Mouse (Mus musculus): ENCODE measurements around the gene Tradd. TPM values are rescaled to one million over a fixed set of nuclear protein-coding genes. Genes with fewer than 3 reads are reported as not detected.

Gene Tradd
- polyA plus RNA-seq (2016; fragmentation: Nextera tagmentation; extraction: Ambion mirVana): 17.2 and 17.5 TPM in 2 replicates

GRCm38 (mm10) chr8:105264024-105264982 is at the start of gene Tradd, which contains the start of gene Fbxl8:
Gene Tradd, minus strand, starts transcription at chr8:105264609.
Gene Fbxl8, plus strand, starts transcription at chr8:105264648.
- H3K9ac ChIP-seq: peak within 1 kb of the TSS; percentile 69
- ATAC-seq (ENCODE audit: low FRiP score): 0 out of 2 replicates have a peak, but pooled peaks have one; percentile 18
- H3K4me1 ChIP-seq: peaks cover 19% of the 10 kb centered on the region
- H3K9me3 ChIP-seq (replicated peaks): no peaks in the 10 kb centered on the region; the same call in 1 of the 2 replicates
- H3K36me3 ChIP-seq: no peaks in the 10 kb centered on the region
- no peak within 1 kb of the TSS for H3K27ac ChIP-seq
- H3K4me3 ChIP-seq: peak within 1 kb of the TSS; percentile 57
- 1% methylated on average over 54 of the region's 54 CpGs for WGBS
- peak within 1 kb of the TSS; percentile 76 for H3K4me2 ChIP-seq (replicated peaks)
- peaks cover 96% of the 10 kb centered on the region for H3K27me3 ChIP-seq

- Histone ChIP-seq H3K27me3 (no peaks in the 10 kb centered on the region), H3K36me3 (peaks cover 78% of the 10 kb centered on the region), H3K9ac (no peak overlapping the region), H3K4me2 (replicated peaks) (no peak overlapping the region), H3K9me3 (replicated peaks) (no peaks in the 10 kb centered on the region), H3K4me1 (no peaks in the 10 kb centered on the region), H3K4me3 (no peak overlapping the region), H3K27ac (no peak overlapping the region)
- WGBS: 85% methylated on average over 9 of the region's 9 CpGs
- 0 out of 2 replicates have a peak, but pooled peaks have one; percentile 26 for ATAC-seq (ENCODE audit: low FRiP score)
Measured at GRCm38 (mm10) chr8:105313622-105314402, 49.4 kb upstream of the Tradd start.

DNA sequence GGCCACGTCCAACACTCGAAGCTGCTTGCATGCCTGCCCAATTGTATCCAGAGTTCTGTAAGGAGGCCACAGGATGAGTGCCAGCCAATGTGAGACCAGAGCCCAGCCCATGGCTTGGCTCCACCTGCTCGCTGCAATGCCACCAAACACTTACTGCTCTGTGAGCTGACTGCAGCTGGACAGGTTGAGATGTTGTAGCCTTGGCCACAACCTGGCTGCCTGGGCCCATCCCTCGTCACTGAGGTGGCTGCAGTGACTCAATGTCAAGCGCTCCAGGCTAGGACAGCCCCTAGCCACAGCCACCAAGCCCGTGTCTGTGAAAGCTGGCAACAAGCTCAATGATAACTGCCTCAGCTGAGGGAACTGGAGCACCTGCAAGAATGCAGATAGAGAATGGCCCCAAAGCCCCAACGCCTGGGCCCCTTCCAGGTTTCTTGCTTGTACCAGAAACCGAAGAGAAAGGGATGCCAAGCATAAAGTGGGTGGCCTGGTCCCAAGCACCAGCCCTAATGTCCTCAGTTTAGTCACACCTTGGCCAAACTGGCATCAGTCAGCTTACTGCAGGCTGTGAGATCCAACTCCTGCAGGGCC is 48.6 kb upstream of the Tradd start:
- H3K4me3 ChIP-seq: no peak overlapping the region
- H3K4me2 ChIP-seq (replicated peaks): no peak overlapping the region
- no peak overlapping the region for H3K27ac ChIP-seq
- no peak overlapping the region for H3K9ac ChIP-seq
- H3K27me3 ChIP-seq: no peaks in the 10 kb centered on the region
- no peak for ATAC-seq (ENCODE audit: low FRiP score)
- H3K36me3 ChIP-seq: peaks cover 78% of the 10 kb centered on the region
- H3K9me3 ChIP-seq (replicated peaks): no peaks in the 10 kb centered on the region
- 94% methylated on average over 8 of the region's 8 CpGs for WGBS
- no peaks in the 10 kb centered on the region for H3K4me1 ChIP-seq

DNA sequence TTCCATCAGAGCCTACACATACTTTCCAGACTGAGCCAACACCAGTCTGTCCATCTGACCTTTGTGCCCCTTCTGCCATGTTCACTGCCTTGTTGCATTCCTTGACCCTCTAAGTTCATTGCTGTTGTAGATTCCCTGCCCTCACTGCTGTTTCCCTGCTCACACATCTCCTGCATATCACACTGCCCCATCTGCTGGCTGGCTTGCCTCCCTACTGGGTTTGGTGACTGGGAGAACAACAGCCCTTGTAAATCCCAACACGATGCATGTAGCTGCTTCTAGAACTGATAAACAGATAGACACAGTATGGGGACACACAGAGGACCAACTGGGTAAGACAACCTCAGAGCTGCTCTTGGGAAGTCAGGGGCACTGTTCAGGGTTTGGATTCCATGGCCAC is 47.3 kb upstream of the Tradd start:
- H3K9me3 ChIP-seq (replicated peaks): no peaks in the 10 kb centered on the region
- H3K4me1 ChIP-seq: no peaks in the 10 kb centered on the region
- no peak overlapping the region for H3K9ac ChIP-seq
- no peak overlapping the region for H3K4me2 ChIP-seq (replicated peaks)
- H3K36me3 ChIP-seq: peaks cover 88% of the 10 kb centered on the region
- 89% methylated on average over 1 of the region's 1 CpGs for WGBS
- no peak overlapping the region for H3K4me3 ChIP-seq
- no peak for ATAC-seq (ENCODE audit: low FRiP score)
- no peak overlapping the region for H3K27ac ChIP-seq
- H3K27me3 ChIP-seq: no peaks in the 10 kb centered on the region

GRCm38 (mm10) chr8:105310118-105310517 is 45.7 kb upstream of the Tradd start:
- ATAC-seq (ENCODE audit: low FRiP score): no peak
- H3K27ac ChIP-seq: no peak overlapping the region
- no peak overlapping the region for H3K4me3 ChIP-seq
- H3K9me3 ChIP-seq (replicated peaks): no peaks in the 10 kb centered on the region
- peaks cover 80% of the 10 kb centered on the region for H3K36me3 ChIP-seq
- peaks cover 13% of the 10 kb centered on the region for H3K4me1 ChIP-seq
- no peaks in the 10 kb centered on the region for H3K27me3 ChIP-seq
- WGBS: 81% methylated on average over 8 of the region's 8 CpGs
- no peak overlapping the region for H3K9ac ChIP-seq
- H3K4me2 ChIP-seq (replicated peaks): no peak overlapping the region

- 86% methylated on average over 15 of the region's 15 CpGs for WGBS
- no peak for ATAC-seq (ENCODE audit: low FRiP score)
Measured at GRCm38 (mm10) chr8:105309142-105309847, 44.9 kb upstream of the Tradd start.

GRCm38 (mm10) chr8:105308428-105308827 is 44.0 kb upstream of the Tradd start:
- H3K36me3 ChIP-seq: peaks cover 77% of the 10 kb centered on the region
- H3K27me3 ChIP-seq: no peaks in the 10 kb centered on the region
- no peak overlapping the region for H3K27ac ChIP-seq
- no peak overlapping the region for H3K4me2 ChIP-seq (replicated peaks)
- WGBS: 93% methylated on average over 10 of the region's 10 CpGs
- H3K4me1 ChIP-seq: peaks cover 13% of the 10 kb centered on the region
- no peak for ATAC-seq (ENCODE audit: low FRiP score)
- H3K4me3 ChIP-seq: no peak overlapping the region
- H3K9me3 ChIP-seq (replicated peaks): no peaks in the 10 kb centered on the region
- H3K9ac ChIP-seq: no peak overlapping the region

More at GRCm38 (mm10) chr8:105309142-105309847, 44.9 kb upstream of the Tradd start:
- no peak overlapping the region for H3K27ac ChIP-seq
- H3K4me2 ChIP-seq (replicated peaks): no peak overlapping the region
- no peaks in the 10 kb centered on the region for H3K9me3 ChIP-seq (replicated peaks)
- H3K36me3 ChIP-seq: peaks cover 76% of the 10 kb centered on the region
- H3K4me3 ChIP-seq: no peak overlapping the region
- peaks cover 13% of the 10 kb centered on the region for H3K4me1 ChIP-seq
- no peak overlapping the region for H3K9ac ChIP-seq
- H3K27me3 ChIP-seq: no peaks in the 10 kb centered on the region

DNA sequence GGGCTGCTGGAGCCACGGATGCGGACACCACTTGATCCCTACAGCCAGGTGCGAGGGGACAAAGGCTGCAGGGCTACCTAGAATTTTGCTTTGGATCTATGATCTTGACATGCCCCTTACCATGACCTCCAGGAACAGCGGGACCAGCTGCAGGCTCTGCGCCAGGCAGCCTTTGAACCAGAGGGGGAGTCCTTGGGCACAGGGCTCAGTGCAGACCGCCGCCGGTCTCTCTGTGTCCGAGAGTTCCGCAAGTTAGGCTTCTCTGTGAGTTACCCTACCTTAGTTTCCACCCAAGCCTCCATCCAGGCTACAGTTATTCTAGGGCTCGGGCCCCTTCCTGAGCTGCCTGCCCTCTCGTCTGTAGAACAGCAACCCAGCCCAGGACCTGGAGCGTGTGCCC is 43.3 kb upstream of the Tradd start:
- Histone ChIP-seq H3K9ac (no peak overlapping the region), H3K36me3 (peaks cover 75% of the 10 kb centered on the region), H3K9me3 (replicated peaks) (no peaks in the 10 kb centered on the region), H3K27ac (no peak overlapping the region), H3K4me3 (no peak overlapping the region), H3K27me3 (no peaks in the 10 kb centered on the region), H3K4me1 (peaks cover 13% of the 10 kb centered on the region), H3K4me2 (replicated peaks) (no peak overlapping the region)
- 91% methylated on average over 13 of the region's 13 CpGs for WGBS
- no peak for ATAC-seq (ENCODE audit: low FRiP score)

GRCm38 (mm10) chr8:105306146-105306691 is 41.8 kb upstream of the Tradd start:
- H3K4me3 ChIP-seq: peak overlapping the region; percentile 18
- H3K36me3 ChIP-seq: peaks cover 74% of the 10 kb centered on the region
- peak; percentile 17; the same call in 1 of the 2 replicates for ATAC-seq (ENCODE audit: low FRiP score)
- H3K9ac ChIP-seq: peak overlapping the region; percentile 51; the same call in 1 of the 2 replicates
- H3K27me3 ChIP-seq: no peaks in the 10 kb centered on the region
- 60% methylated on average over 5 of the region's 5 CpGs for WGBS
- no peaks in the 10 kb centered on the region for H3K9me3 ChIP-seq (replicated peaks)
- peak overlapping the region; percentile 51 for H3K4me2 ChIP-seq (replicated peaks)
- H3K4me1 ChIP-seq: peaks cover 13% of the 10 kb centered on the region
- H3K27ac ChIP-seq: peak overlapping the region; percentile 37; the same call in 1 of the 2 replicates

GRCm38 (mm10) chr8:105305211-105306145 is 41.1 kb upstream of the Tradd start, which contains the start of gene Elmo3:
Gene Elmo3, plus strand, starts transcription at chr8:105305601.
- Histone ChIP-seq H3K9ac (peak within 1 kb of the TSS; percentile 51), H3K4me3 (peak within 1 kb of the TSS; percentile 18), H3K27me3 (no peaks in the 10 kb centered on the region), H3K4me2 (replicated peaks) (peak within 1 kb of the TSS; percentile 51), H3K27ac (peak within 1 kb of the TSS; percentile 37; the same call in 1 of the 2 replicates), H3K36me3 (peaks cover 75% of the 10 kb centered on the region), H3K9me3 (replicated peaks) (no peaks in the 10 kb centered on the region), H3K4me1 (peaks cover 13% of the 10 kb centered on the region)
- WGBS: 8% methylated on average over 27 of the region's 30 CpGs
- peak; percentile 56 for ATAC-seq (ENCODE audit: low FRiP score)
